Mouse (Mus musculus) liver, embryonic 14.5 days (tissue): Measurements from ENCODE around the gene Mllt3. TPM values are rescaled to one million over a fixed set of nuclear protein-coding genes. Genes with fewer than 3 reads are reported as not detected.
A peak's percentile ranks its signal among the peaks of the same experiment; 100 is the strongest.

Source experiments
- ATAC-seq: fragments of 200-750 bp; cut with Nextera tagmentation; 2 replicates; pipeline ENCODE4 v1.8.0; 2017; ENCODE audit warnings: moderate number of reproducible peaks, mild to moderate bottlenecking, moderate library complexity; ENCODE audit not compliant: insufficient read depth
- DNase-seq, 3 experiments: peaks; one replicate each; pipeline ENCODE4 v3.0.0-alpha.2; 2012 to 2013; ENCODE audit warnings: low read depth in 3 of 3, low spot score in 3 of 3
- H3K27ac ChIP-seq: fragments of 300-500 bp; sonication (generic); 2 replicates; pipeline ENCODE4 v1.5.1; 2014; ENCODE audit warnings: moderate library complexity, mild to moderate bottlenecking, control low read depth, inconsistent platforms
- H3K27me3 ChIP-seq: fragments of 300-500 bp; sonication (generic); 2 replicates; pipeline ENCODE4 v1.6.1; 2014; ENCODE audit warnings: mild to moderate bottlenecking, low read length, moderate library complexity; ENCODE audit not compliant: control insufficient read depth, insufficient read depth
- H3K36me3 ChIP-seq: fragments of 300-500 bp; sonication (generic); replicated peaks from 2 replicates; pipeline ENCODE4 v1.6.1; 2014; ENCODE audit warnings: low read depth; ENCODE audit not compliant: control insufficient read depth, insufficient read depth
- H3K4me1 ChIP-seq, 2 experiments: fragments of 200-500 bp in 1 of 2; fragments of 300-500 bp in 1 of 2; sonication (generic) in 1 of 2; replicated peaks; 2 replicates each; pipeline ENCODE4 v1.6.1; 2012 to 2014; ENCODE audit warnings: antibody characterized with exemption in 1 of 2, inconsistent platforms in 1 of 2, low read length in 1 of 2; ENCODE audit not compliant: control insufficient read depth in 2 of 2, insufficient read depth in 2 of 2
- H3K4me2 ChIP-seq: fragments of 300-500 bp; sonication (generic); 2 replicates; pipeline ENCODE4 v1.6.1; 2014; ENCODE audit warnings: low read depth, mild to moderate bottlenecking, control low read depth, moderate library complexity
- H3K4me3 ChIP-seq, 2 experiments: fragments of 200-500 bp in 1 of 2; fragments of 300-500 bp in 1 of 2; sonication (generic) in 1 of 2; 2 replicates each; pipeline ENCODE4 v1.5.1; 2012 to 2014; ENCODE audit warnings: low read depth in 2 of 2, low read length in 2 of 2, mild to moderate bottlenecking in 2 of 2, control low read depth in 1 of 2, inconsistent platforms in 1 of 2, moderate library complexity in 1 of 2; ENCODE audit not compliant: insufficient read depth in 1 of 2
- H3K9ac ChIP-seq: fragments of 300-500 bp; sonication (generic); replicated peaks from 2 replicates; pipeline ENCODE4 v1.6.1; 2014; ENCODE audit warnings: mild to moderate bottlenecking, control low read depth, moderate library complexity
- H3K9me3 ChIP-seq: fragments of 300-500 bp; sonication (generic); 2 replicates; pipeline ENCODE4 v1.6.1; 2016; ENCODE audit warnings: low read length, mixed read lengths; ENCODE audit not compliant: control insufficient read depth
- CTCF ChIP-seq: IDR thresholded peaks from 2 replicates; pipeline ENCODE4 v1.5.1; 2016; ENCODE audit warnings: antibody characterized with exemption, low read depth, control low read depth
- EP300 ChIP-seq: IDR thresholded peaks from 2 replicates; pipeline ENCODE4 v1.6.1; 2016; ENCODE audit warnings: antibody characterized with exemption, low read depth
- WGBS: fragments of 180-500 bp; shearing (Covaris S2); extraction: QIAGEN DNeasy Blood & Tissue Kit; methylation state at CpG from one replicate; pipeline ENCODE4 v1.1.7; 2014; ENCODE audit not compliant: insufficient replicate concordance; 5-methylcytosine and 5-hydroxymethylcytosine counted together
- polyA plus RNA-seq, 2 experiments: library from polyadenylated mRNA; depleted of rRNA in 1 of 2; stranded (reverse) in 1 of 2; unstranded in 1 of 2; fragments of >200 nt; fragmentation: Nextera tagmentation in 1 of 2; extraction: Ambion mirVana in 1 of 2; gene quantifications; 2 replicates each; pipeline versions ENCODE4 v1.2.1 to v1.2.3; 2012 to 2014

Gene Mllt3
- polyA plus RNA-seq, 2 experiments, result 52.8 to 87.7 TPM

GRCm38 (mm10) chr4:87850051-87850450 lies 183.1 kb downstream of the Mllt3 start:
- H3K4me3 ChIP-seq, result no peak overlapping the region
- no peaks in the 10 kb centered on the region for H3K36me3 ChIP-seq
- TF ChIP-seq EP300 (no peak), CTCF (no peak)
- H3K9ac ChIP-seq, result no peak overlapping the region
- 69% methylated on average over 5 of the region's 5 CpGs for WGBS
- no peaks in the 10 kb centered on the region for H3K27me3 ChIP-seq
- ATAC-seq, result no peak
- no peak overlapping the region for H3K4me2 ChIP-seq
- H3K27ac ChIP-seq, result no peak overlapping the region
- DNase-seq, result no peak
- H3K4me1 ChIP-seq, result no peaks in the 10 kb centered on the region
- no peaks in the 10 kb centered on the region for H3K9me3 ChIP-seq

GRCm38 (mm10) chr4:87844668-87845210 lies 188.4 kb downstream of the Mllt3 start:
- no peak overlapping the region for H3K4me2 ChIP-seq
- no peak overlapping the region for H3K9ac ChIP-seq
- H3K27me3 ChIP-seq, result no peaks in the 10 kb centered on the region
- WGBS, result 55% methylated on average over 6 of the region's 6 CpGs
- ATAC-seq, result no peak
- H3K4me1 ChIP-seq, result peaks cover 2 to 4% of the 10 kb centered on the region in 2 experiments; a peak in 1 of 4 replicates
- no peak overlapping the region for H3K4me3 ChIP-seq
- DNase-seq, result no peak
- no peaks in the 10 kb centered on the region for H3K36me3 ChIP-seq
- no peak overlapping the region for H3K27ac ChIP-seq
- H3K9me3 ChIP-seq, result no peaks in the 10 kb centered on the region
- no peak for TF ChIP-seq EP300
- TF ChIP-seq CTCF, result no peak

GRCm38 (mm10) chr4:87840210-87840910 lies 192.8 kb downstream of the Mllt3 start:
- 70% methylated on average over 10 of the region's 10 CpGs for WGBS
- DNase-seq, result no peak

GRCm38 (mm10) chr4:87838716-87839115 lies 194.4 kb downstream of the Mllt3 start:
- Histone ChIP-seq H3K9ac (no peak overlapping the region), H3K27ac (no peak overlapping the region), H3K4me3 (no peak overlapping the region), H3K36me3 (no peaks in the 10 kb centered on the region), H3K27me3 (no peaks in the 10 kb centered on the region), H3K4me2 (no peak overlapping the region), H3K9me3 (no peaks in the 10 kb centered on the region), H3K4me1 (peaks cover 15% of the 10 kb centered on the region in 2 experiments)
- TF ChIP-seq CTCF (no peak), EP300 (no peak)
- 88% methylated on average over 1 of the region's 1 CpGs for WGBS
- DNase-seq (no peak), ATAC-seq (no peak)

More at GRCm38 (mm10) chr4:87840210-87840910, 192.8 kb downstream of the Mllt3 start:
- H3K9me3 ChIP-seq, result no peaks in the 10 kb centered on the region
- H3K4me3 ChIP-seq, result no peak overlapping the region
- peaks cover 17 to 19% of the 10 kb centered on the region in 2 experiments for H3K4me1 ChIP-seq
- H3K27me3 ChIP-seq, result no peaks in the 10 kb centered on the region
- TF ChIP-seq EP300 (no peak), CTCF (no peak)
- H3K27ac ChIP-seq, result no peak overlapping the region
- no peak overlapping the region for H3K4me2 ChIP-seq
- no peaks in the 10 kb centered on the region for H3K36me3 ChIP-seq
- ATAC-seq, result no peak
- no peak overlapping the region for H3K9ac ChIP-seq

- Histone ChIP-seq H3K9me3 (no peaks in the 10 kb centered on the region), H3K4me3 (no peak overlapping the region), H3K36me3 (no peaks in the 10 kb centered on the region), H3K27me3 (no peaks in the 10 kb centered on the region), H3K4me2 (no peak overlapping the region), H3K4me1 (peaks cover 15% of the 10 kb centered on the region in 2 experiments), H3K9ac (no peak overlapping the region; the same call in 1 of the 2 replicates), H3K27ac (no peak overlapping the region)
- 86% methylated on average over 2 of the region's 2 CpGs for WGBS
- TF ChIP-seq EP300 (no peak), CTCF (no peak)
- peak; percentile 45 for ATAC-seq
- DNase-seq, result no peak
Observed at GRCm38 (mm10) chr4:87837471-87838361, 195.4 kb downstream of the Mllt3 start.
